Comparison of ENCODE assay signal across 8 mouse cellular contexts in the genomic region with DNA sequence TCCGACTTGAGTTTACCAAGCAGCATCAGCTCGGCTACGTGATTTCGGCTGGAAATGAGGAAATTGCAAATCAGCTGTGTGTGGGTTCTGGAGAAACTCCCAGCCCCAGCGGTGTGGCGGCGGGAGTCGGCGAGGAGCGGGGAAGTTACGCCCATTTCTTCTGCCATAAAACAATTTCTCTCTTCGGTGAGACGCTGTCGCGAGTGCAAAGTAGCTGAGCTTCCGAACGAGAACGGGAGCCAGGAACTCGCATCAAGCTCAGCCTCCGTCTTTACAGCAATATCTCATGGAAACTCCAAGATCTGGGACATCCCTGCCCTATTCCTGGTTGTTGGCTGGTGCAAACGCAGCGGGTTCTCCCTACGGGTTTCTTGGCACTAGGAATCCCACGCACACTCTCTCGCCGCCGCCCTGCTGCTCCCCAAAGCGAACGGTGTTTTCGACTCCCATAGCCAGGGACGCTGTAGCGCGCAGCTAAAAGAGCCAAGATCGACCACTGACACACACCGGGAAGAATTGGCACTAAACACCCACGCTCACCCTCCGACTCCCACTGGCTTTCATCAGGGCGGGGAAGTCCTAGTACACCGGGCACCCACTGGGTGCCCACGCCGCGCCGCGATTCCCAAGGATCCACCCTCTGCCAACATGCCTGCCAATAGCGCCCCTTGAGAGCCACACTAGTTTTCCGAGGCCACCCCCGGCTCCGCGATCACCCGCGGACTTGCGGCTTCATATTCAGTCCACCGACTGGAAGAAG. TPM values are rescaled to one million over a fixed set of nuclear protein-coding genes. Genes with fewer than 3 reads are reported as not detected.
DNase-seq lines count a peak whose midpoint lies in the region; ATAC-seq lines count a peak whose summit lies in the region.

No protein-coding gene starts in this region.

- peak overlapping the region; percentile 66 for H3K4me3 ChIP-seq in embryonic facial prominence, embryonic 12.5 days
- H3K4me3 ChIP-seq in heart, embryonic 16.5 days (ENCODE audit: low read length) = peak overlapping the region; percentile 69
- H3K4me3 ChIP-seq in liver, embryonic 16.5 days (ENCODE audit: low read depth, low read length) = peak overlapping the region; percentile 88

- DNase-seq in CD4-positive helper T cell, adult 2 months (ENCODE audit: low read depth, low spot score) = peak; percentile 29
- peak; percentile 24 to 41 for DNase-seq in adrenal gland, adult 18-20 months (ENCODE audit: low spot score in 2 of 2)
- peak; percentile 59 to 66 for DNase-seq in layer of hippocampus, adult 18-20 months (ENCODE audit: low spot score in 2 of 2)
- peak; percentile 72 for DNase-seq in right cerebral cortex, adult 18-20 months

- H3K4me2 ChIP-seq in embryonic facial prominence, embryonic 12.5 days (replicated peaks) = peak overlapping the region; percentile 98
- H3K4me2 ChIP-seq in heart, embryonic 16.5 days (ENCODE audit: low read depth, low read length) = peak overlapping the region; percentile 72
- peak overlapping the region; percentile 90 for H3K4me2 ChIP-seq in liver, embryonic 16.5 days (ENCODE audit: low read depth, low read length)

- H3K9me3 ChIP-seq in embryonic facial prominence, embryonic 12.5 days = peaks cover 1% of the 10 kb centered on the region; the same call in 1 of the 2 replicates
- peaks cover under 1% of the 10 kb centered on the region; the same call in 1 of the 2 replicates for H3K9me3 ChIP-seq in heart, embryonic 16.5 days (replicated peaks; ENCODE audit: control insufficient read depth, low read length)
- no peaks in the 10 kb centered on the region for H3K9me3 ChIP-seq in liver, embryonic 16.5 days (replicated peaks; ENCODE audit: control insufficient read depth, low read length)

- ATAC-seq in embryonic facial prominence, embryonic 12.5 days (ENCODE audit: insufficient number of reproducible peaks, insufficient read depth, low FRiP score, low TSS enrichment) = no peak
- no peak for ATAC-seq in heart, embryonic 16.5 days (replicated peaks; ENCODE audit: extremely low read depth, insufficient read depth, low FRiP score)
- ATAC-seq in liver, embryonic 16.5 days (ENCODE audit: low read depth) = no peak
- no peak for ATAC-seq in activated CD4-positive, CD25-positive, alpha-beta regulatory T cell, adult 4 months

- H3K9ac ChIP-seq in embryonic facial prominence, embryonic 12.5 days = peak overlapping the region; percentile 65; the same call in 1 of the 2 replicates
- H3K9ac ChIP-seq in heart, embryonic 16.5 days (ENCODE audit: low read length) = peak overlapping the region; percentile 84
- peak overlapping the region; percentile 81 for H3K9ac ChIP-seq in liver, embryonic 16.5 days (ENCODE audit: low read depth, low read length)

- peaks cover 41% of the 10 kb centered on the region for H3K27me3 ChIP-seq in embryonic facial prominence, embryonic 12.5 days
- H3K27me3 ChIP-seq in heart, embryonic 16.5 days (ENCODE audit: control insufficient read depth, insufficient read depth, low read length) = no peaks in the 10 kb centered on the region
- peaks cover 27% of the 10 kb centered on the region for H3K27me3 ChIP-seq in liver, embryonic 16.5 days (ENCODE audit: control insufficient read depth, insufficient read depth, low read depth, low read length)

- peaks cover 26% of the 10 kb centered on the region for H3K4me1 ChIP-seq in embryonic facial prominence, embryonic 12.5 days
- peaks cover 31% of the 10 kb centered on the region for H3K4me1 ChIP-seq in heart, embryonic 16.5 days (ENCODE audit: control insufficient read depth, insufficient read depth, low read length)
- H3K4me1 ChIP-seq in liver, embryonic 16.5 days (ENCODE audit: control insufficient read depth, low read depth, low read length) = peaks cover 35% of the 10 kb centered on the region

- no peak overlapping the region for H3K27ac ChIP-seq in embryonic facial prominence, embryonic 12.5 days
- peak overlapping the region; percentile 88 for H3K27ac ChIP-seq in heart, embryonic 16.5 days (ENCODE audit: low read length)
- no peak overlapping the region for H3K27ac ChIP-seq in liver, embryonic 16.5 days (ENCODE audit: low read length)

- under 1% methylated on average over 53 of the region's 53 CpGs for WGBS in embryonic facial prominence, embryonic 12.5 days
- WGBS in heart, embryonic 16.5 days = under 1% methylated on average over 53 of the region's 53 CpGs
- under 1% methylated on average over 53 of the region's 53 CpGs for WGBS in liver, embryonic 16.5 days (ENCODE audit: insufficient replicate concordance)

- no peaks in the 10 kb centered on the region for H3K36me3 ChIP-seq in embryonic facial prominence, embryonic 12.5 days
- no peaks in the 10 kb centered on the region for H3K36me3 ChIP-seq in heart, embryonic 16.5 days (ENCODE audit: control insufficient read depth, insufficient read depth)
- H3K36me3 ChIP-seq in liver, embryonic 16.5 days (ENCODE audit: control insufficient read depth, insufficient read depth) = no peaks in the 10 kb centered on the region

RNA-seq across cellular contexts. Expression of gene Dpf3, which starts 1.4 kb away (rescaled TPM):
- 1 to 10 TPM; 7.3 to 7.7 TPM for total RNA-seq in adrenal gland, adult 18-20 months (2021)
- 4.2 and 5.0 TPM in 2 replicates for polyA plus RNA-seq in embryonic facial prominence, embryonic 12.5 days (2016; fragmentation: Nextera tagmentation; extraction: Ambion mirVana)
- 19.2 and 21.8 TPM in 2 replicates for polyA plus RNA-seq in heart, embryonic 16.5 days (2015; fragmentation: Nextera tagmentation; extraction: Ambion mirVana)
- 10 to 100 TPM; 21.3 to 22.9 TPM for total RNA-seq in layer of hippocampus, adult 18-20 months (2021)
- polyA plus RNA-seq in liver, embryonic 16.5 days (2015; fragmentation: Nextera tagmentation; extraction: Ambion mirVana) = 7.1 and 7.8 TPM in 2 replicates
- polyA plus RNA-seq in activated CD4-positive, CD25-positive, alpha-beta regulatory T cell, adult 4 months (2017; shearing (Covaris generic)) = 1 to 10 TPM in 1 of 2 experiments, under 1 TPM in 1; 0.76 to 1.0 TPM

RNA-seq across cellular contexts. Expression of gene Dcaf4, which starts 34.2 kb away (rescaled TPM):
- total RNA-seq in adrenal gland, adult 18-20 months (2021) = 10 to 100 TPM; 28.5 to 36.1 TPM
- 33.4 and 35.8 TPM in 2 replicates for polyA plus RNA-seq in embryonic facial prominence, embryonic 12.5 days (2016; fragmentation: Nextera tagmentation; extraction: Ambion mirVana)
- 26.9 and 27.4 TPM in 2 replicates for polyA plus RNA-seq in heart, embryonic 16.5 days (2015; fragmentation: Nextera tagmentation; extraction: Ambion mirVana)
- total RNA-seq in layer of hippocampus, adult 18-20 months (2021) = 10 to 100 TPM; 26.3 to 28.4 TPM
- polyA plus RNA-seq in liver, embryonic 16.5 days (2015; fragmentation: Nextera tagmentation; extraction: Ambion mirVana) = 15.5 and 18.3 TPM in 2 replicates
- polyA plus RNA-seq in activated CD4-positive, CD25-positive, alpha-beta regulatory T cell, adult 4 months (2017; shearing (Covaris generic)) = 10 to 100 TPM; 17.7 to 21.2 TPM
